Mouse (Mus musculus) layer of hippocampus, postnatal 10 days (tissue): ENCODE measurements at regions not wholly inside any gene's neighbourhood (a gene's known extent, or its start where the extent isn't known, plus 50 kb on each side); places are given as distances from the start of the nearest gene placed in this dataset.
A peak's percentile ranks its signal among the peaks of the same experiment; 100 is the strongest.
"Not testable (repeated sequence)": the region's sequence is repeated elsewhere in the genome, so short reads cannot be mapped to it uniquely, and the experiment has no call there.

Experiments
- DNase-seq, 2 experiments: peaks; one replicate each; pipeline ENCODE4 v3.0.0; 2021; ENCODE audit warnings: low spot score in 2 of 2

GRCm38 (mm10) chr6:25101761-25102160 is 145.7 kb upstream of the Tmem229a start:
- DNase-seq: no peak

- DNase-seq: no peak
Measured at GRCm38 (mm10) chr6:25087167-25087566, 131.1 kb upstream of the Tmem229a start.

- no peak for DNase-seq
Measured at GRCm38 (mm10) chr6:25085871-25086270, 129.8 kb upstream of the Tmem229a start.

- DNase-seq: not testable (repeated sequence)
Measured at GRCm38 (mm10) chr6:25085296-25085695, 129.2 kb upstream of the Tmem229a start.

- DNase-seq: no peak
Measured at GRCm38 (mm10) chr6:25065913-25066312, 109.8 kb upstream of the Tmem229a start.

GRCm38 (mm10) chr6:25032878-25033509 is 76.9 kb upstream of the Tmem229a start:
- no peak for DNase-seq

GRCm38 (mm10) chr6:25026953-25027352 is 70.9 kb upstream of the Tmem229a start:
- DNase-seq: no peak

- peak; percentile 58 to 59 for DNase-seq
Measured at GRCm38 (mm10) chr6:25020005-25020772, 64.1 kb upstream of the Tmem229a start.

- no peak for DNase-seq
Measured at GRCm38 (mm10) chr6:25013288-25013606, 57.1 kb upstream of the Tmem229a start.

GRCm38 (mm10) chr6:25012376-25013287 is 56.5 kb upstream of the Tmem229a start:
- no peak for DNase-seq

GRCm38 (mm10) chr6:25008856-25009255 is 52.8 kb upstream of the Tmem229a start:
- DNase-seq: not testable (repeated sequence)
